Mouse (Mus musculus) embryonic fibroblast, embryonic 13.5 days (primary cell): ENCODE measurements around the gene Car5a.

Source experiments
- CTCF ChIP-seq: IDR thresholded peaks from 2 replicates; pipeline ENCODE4 v1.5.1; 2011; ENCODE audit warnings: mild to moderate bottlenecking, control low read depth, low read length, moderate library complexity, borderline replicate concordance; ENCODE audit not compliant: insufficient read depth
- POLR2A ChIP-seq: IDR thresholded peaks from 2 replicates; pipeline ENCODE4 v1.6.1; 2011; ENCODE audit warnings: low read depth, mild to moderate bottlenecking, control low read depth, low read length, moderate library complexity

DNA sequence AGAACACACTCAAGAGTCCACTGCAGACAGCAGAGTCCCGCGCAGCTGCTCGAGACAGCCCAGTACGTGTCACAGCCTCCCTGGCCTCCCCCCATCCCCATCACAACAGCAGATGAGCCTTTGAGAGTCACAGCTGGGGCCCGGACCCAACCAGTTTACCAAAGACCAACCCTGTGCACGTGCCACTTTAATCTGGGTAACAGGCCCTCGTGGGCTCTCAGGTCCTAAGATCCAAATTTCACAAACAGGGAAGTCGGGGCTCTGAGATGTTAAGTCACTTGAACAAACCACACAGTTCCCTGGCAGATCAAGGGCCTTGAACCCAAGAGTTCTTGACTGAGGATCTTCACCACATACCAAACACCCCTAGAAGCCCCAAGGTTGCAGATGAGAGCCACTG, 23.1 kb downstream of the Car5a start:
- TF ChIP-seq POLR2A: no peak
- TF ChIP-seq CTCF: no peak
